Mouse (Mus musculus): ENCODE data around the gene Scg5. TPM values are rescaled to one million over a fixed set of nuclear protein-coding genes. Genes with fewer than 3 reads are reported as not detected.

Scg5 gene
- polyA plus RNA-seq (2015; fragmentation: Nextera tagmentation; extraction: Ambion mirVana) = 379 and 381 TPM in 2 replicates

GRCm38 (mm10) chr2:113828943-113829882 lies at the start of gene Scg5:
Gene Scg5, minus strand, starts transcription at chr2:113829121.

GRCm38 (mm10) chr2:113848245-113849121 lies 19.6 kb upstream of the Scg5 start, which contains the start of gene Arhgap11a:
Gene Arhgap11a, minus strand, starts transcription at chr2:113848661.

GRCm38 (mm10) chr2:113758311-113759161 lies 70.4 kb downstream of the Scg5 start, which contains the start of gene Grem1:
Gene Grem1, minus strand, starts transcription at chr2:113758646.

Other genes starting within 250 kb of the Scg5 start
- gene Grem1, start 70.5 kb downstream of the Scg5 start, polyA plus RNA-seq (2015; fragmentation: Nextera tagmentation; extraction: Ambion mirVana) = 3.6 and 3.7 TPM in 2 replicates
- 2.1 and 2.6 TPM in 2 replicates for gene Arhgap11a, start 19.5 kb upstream of the Scg5 start, polyA plus RNA-seq (2015; fragmentation: Nextera tagmentation; extraction: Ambion mirVana)
- 18.0 and 18.1 TPM in 2 replicates for gene Gjd2, start 184.5 kb upstream of the Scg5 start, polyA plus RNA-seq (2015; fragmentation: Nextera tagmentation; extraction: Ambion mirVana)
- 2.7 and 2.9 TPM in 2 replicates for gene Actc1, start 224.4 kb upstream of the Scg5 start, polyA plus RNA-seq (2015; fragmentation: Nextera tagmentation; extraction: Ambion mirVana)